Mouse (Mus musculus): ENCODE measurements around the gene Slc38a6.
A peak's percentile ranks its signal among the peaks of the same experiment; 100 is the strongest.

Gene Slc38a6

DNA sequence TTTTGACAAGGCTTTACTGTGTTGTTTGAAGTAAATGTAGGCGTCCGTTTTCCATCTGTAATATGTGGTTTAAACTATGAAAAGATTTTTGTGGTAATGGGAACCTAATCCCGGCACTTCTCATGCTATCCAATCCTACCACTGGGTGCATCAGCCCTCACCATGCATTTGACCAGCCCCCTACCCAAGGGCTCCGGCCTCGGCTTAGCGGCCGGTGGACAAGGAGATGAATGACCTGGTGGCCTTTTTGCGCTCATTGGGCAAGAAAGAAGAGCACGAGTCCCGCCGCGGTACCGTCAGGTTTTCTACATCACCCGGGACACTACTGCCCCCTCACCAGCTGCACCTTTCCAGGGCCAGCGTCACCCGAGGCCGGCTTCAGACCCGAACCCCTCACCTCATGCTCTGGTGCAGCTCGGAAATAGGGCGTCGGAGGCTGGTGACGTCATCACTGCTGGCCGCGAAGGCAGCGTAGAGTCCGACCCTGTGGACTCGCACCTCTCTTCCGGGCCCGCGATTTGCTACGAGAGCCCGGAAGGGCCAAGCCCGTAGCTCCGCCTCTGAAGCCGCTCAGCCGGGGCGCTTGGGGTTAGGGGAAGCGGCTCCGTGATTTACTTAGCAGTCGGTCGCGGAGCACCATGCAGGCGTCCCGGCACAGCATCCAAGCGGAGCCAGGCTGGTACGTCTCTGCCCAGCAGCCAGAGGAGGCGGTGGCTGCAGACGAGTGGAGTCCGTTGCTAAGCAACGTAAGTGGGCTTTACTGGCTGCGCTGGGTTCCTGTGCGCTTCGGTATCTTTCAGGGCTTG, at the start of gene Slc38a6, which contains the start of gene Trmt5:
Slc38a6 (plus strand) TSS at position 493 of the 806 bp plus-strand sequence.
Trmt5 (minus strand) TSS at position 424 of the 806 bp plus-strand sequence.
- DNase-seq = peak; percentile 94 to 96

DNA sequence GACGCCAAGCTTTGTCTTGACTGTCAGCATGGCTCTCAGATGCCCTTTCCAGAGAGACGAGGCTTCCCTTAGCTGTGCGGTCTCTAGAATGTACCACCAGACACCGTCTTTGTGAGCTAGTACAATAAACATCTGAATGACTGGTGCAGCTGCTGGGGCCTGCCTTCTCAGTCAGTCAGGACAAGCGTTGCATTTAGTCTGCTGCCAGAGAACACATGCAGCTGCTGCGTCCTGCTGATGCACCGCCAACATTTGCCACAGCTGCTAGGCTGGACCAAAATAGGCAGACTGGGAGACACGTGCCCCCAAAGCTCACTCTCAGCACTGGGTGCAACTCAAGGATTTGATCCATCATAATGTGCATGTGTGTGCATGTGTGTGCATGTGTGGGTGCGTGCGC, 44.6 kb upstream of the Slc38a6 start:
- DNase-seq = no peak

DNA sequence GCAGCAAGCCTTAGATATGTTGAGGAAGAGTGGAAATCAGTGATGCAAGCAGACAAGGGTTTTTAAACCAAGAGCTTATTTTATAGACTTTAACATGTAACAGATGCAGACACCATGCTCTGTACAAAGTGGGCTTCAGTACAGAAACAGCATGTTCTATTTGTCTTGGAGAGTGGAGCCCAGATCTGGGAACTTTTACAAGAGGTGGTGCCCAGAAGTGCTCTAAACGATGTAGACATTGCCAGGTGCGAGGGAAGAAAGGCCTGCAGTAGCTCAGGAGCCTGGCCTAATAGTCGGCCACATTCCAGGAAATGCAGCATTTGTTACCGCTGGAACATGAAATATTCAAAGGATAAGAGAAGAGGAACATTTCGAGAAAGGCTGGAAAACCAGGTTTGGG, 40.9 kb upstream of the Slc38a6 start:
- DNase-seq = no peak

DNA sequence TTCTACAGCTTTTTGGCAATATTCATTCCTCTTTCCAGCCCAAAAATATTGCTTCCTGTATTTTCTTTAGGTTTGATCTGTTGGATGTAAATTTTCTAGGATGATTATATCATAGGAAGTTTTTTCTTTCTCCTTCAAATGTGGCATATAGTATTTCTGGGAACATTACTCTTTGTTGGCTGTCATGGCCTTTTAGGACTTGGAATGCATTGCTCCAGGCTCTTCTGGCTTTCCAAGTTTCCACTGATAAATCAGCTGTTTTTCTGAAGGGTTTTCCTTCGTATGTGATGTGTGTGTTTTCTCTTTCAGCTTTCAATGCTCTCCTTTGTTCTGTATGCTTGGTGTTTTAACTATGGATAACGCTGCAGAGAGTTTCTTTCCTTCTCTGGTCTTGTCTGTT, 31.6 kb upstream of the Slc38a6 start:
- no peak for DNase-seq

DNA sequence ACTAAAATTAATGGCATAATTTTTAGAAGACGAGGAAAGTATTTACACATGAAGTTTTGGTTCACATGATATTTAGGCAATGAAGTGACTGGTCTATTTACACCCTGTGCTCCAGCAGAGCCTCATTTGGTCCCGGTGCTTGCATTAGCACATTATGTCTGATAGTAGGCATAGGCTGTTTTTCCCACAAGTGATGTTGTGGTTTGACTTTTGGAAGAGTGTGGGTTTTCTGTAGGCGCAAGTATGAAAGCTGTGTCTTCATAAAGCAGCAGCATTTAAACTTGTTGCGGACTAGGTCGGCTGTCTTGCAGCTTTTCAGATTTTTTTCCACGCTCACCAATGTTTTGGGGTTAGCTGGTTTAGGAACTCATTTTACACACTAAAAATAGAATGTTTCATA, 27.3 kb upstream of the Slc38a6 start:
- DNase-seq = no peak

DNA sequence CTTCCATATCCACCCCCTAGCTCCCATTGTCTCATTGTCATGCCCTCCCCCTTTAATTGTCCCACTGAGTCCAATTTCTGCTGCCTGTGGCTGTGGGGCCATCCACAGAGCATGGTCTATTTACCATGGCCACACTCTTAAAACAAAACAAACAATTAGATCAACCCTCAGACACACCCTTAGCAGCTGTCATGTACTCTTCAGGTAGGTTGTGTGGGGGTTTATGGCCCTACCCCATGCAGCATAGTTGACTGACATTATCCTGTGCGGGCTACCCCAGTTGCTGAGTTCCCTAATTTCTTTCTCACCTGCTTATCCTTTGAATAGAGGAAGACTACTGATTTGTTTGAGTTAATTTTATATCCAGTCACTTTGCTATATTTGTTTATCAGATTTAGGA, 26.2 kb upstream of the Slc38a6 start:
- DNase-seq = no peak

DNA sequence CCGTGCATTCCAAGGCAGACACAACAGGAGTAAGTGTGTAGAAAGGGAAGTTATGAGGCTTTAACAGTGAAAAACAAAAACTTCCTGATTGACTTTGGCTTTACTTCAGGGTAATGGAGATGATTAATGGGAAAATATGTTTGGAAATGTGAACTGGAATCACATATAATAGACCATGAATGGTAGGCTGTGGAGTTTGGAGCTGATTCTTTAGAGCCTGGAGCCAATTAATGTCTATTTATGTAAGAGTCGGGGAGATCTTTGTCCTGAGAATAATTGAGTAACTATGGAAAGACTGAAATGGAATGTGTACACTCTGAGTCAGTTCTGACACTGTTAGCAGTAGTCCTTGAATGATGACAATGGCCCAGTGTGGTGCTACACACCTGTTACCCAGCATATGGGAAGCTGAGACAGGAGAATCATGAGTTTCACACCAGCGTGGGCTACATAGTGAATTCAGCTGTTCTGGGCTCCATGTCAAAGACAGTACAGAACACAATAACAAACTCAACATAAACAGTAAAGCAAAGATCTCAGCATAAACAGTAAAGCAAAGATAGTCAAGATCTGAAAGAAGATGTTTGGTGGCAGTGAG, 21.1 kb upstream of the Slc38a6 start:
- no peak for DNase-seq

DNA sequence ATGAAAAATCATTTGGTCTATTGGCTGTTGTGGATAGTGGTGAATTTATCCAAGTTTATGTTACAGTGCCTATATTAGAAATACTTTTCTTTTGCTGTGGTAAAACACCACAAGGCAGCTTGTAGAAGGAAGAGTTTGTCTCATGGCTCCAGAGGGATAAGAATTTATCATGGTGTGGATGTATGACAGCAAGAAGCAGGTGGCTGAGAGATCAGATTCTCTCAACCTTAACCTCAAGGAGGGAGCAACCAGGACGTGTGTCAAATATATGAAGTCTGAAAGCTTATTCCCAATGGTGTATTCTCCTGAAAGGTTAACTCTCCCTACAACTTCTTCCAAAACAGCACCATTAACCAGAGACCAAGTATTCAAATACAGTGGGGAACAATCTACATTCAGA, 20.0 kb upstream of the Slc38a6 start:
- DNase-seq = no peak

DNA sequence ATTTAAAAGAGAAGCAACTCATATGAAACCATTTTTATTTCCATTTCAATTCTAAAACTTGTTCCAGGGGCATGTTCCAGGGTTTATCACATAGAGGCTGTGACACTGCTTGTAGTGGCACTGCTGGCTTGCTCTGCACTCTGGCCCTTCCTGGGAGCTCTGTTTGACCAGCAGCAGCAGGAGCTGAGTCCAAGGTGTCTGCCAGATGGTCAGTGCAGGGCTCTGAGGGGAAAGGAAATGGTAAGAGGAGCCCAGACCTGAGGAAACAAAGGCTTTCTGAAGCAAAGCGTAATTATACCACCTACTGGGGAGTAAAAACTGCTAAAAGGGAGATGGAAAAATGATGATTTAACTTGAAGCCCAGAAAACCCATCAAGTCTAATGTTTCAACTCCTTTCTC, 18.1 kb upstream of the Slc38a6 start:
- no peak for DNase-seq

DNA sequence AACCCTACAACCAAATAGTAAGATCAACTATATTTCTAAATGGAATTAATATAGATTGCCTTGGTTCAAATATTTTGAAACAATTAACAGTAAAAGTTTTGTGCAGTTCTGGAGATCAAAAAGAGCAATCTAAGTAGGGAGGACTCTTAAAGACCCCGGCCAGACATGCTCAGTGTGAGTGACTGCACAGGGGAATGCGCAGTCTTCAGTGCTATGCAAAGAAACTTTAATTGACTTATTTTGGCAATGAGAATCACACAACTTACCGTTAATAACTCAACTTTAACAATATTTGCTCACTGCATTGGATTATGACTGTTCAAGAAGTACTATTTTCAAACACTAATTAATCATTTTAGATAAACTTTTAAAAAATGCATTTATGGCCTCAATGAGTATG, 17.0 kb upstream of the Slc38a6 start:
- no peak for DNase-seq

DNA sequence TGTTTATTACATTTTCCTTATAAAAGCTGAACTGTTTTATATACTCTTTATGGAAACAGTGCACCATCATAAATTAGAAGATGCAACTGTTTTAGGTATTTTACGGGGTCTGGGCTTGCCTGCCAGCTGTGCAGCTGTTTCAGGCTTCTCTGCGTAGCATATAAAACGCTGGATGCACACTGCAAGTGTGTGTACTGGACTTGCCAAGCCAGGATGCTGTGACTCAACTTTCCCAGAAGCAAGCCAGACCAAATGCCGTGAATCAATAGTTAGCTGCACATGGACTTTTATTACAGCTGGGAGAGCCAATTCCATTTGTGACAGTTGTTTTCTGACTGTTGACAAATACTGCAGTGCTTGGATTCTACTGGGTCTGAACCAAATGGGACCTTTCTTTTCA, 16.6 kb upstream of the Slc38a6 start:
- peak; percentile 57 to 60 for DNase-seq

DNA sequence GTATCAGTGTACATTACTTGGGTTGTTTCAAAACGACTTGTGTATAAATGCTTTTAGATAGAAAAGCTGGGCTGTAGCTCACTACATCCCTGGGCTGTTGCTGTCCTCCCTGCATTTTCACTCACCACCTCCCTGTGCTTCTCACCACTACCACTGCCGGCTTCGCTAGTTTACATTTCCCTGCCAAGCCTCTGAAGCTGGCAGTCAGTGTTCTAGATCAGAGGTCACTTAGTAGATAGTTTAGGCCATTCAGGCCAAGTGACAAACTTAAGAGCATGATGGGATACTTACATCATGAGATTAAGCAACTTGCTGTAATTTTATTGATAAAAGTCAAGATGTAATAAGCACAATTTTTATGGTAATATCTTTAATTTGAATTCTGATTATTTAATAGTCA, 11.7 kb upstream of the Slc38a6 start:
- no peak for DNase-seq

DNA sequence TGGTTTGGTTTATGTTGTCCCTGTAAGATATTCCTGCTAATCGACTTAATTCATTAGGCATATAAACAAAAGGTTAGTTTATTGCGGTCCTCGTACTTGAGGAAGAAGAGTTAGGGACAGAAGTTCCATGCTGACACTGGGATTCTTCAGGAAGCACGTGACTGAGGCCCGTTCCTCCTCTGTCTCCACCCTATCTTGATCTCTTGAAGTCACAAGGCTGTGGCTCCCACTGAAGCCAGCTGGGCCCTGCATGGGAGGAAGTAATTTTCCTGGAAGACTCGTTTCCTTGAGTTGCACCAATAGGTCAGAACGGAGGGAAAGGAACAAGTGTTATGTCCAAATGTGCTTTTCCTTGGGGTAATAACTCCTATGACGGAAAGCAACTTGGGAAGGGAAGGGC, 1.0 kb downstream of the Slc38a6 start:
- peak in 1 of 2 experiments; percentile 51 for DNase-seq

DNA sequence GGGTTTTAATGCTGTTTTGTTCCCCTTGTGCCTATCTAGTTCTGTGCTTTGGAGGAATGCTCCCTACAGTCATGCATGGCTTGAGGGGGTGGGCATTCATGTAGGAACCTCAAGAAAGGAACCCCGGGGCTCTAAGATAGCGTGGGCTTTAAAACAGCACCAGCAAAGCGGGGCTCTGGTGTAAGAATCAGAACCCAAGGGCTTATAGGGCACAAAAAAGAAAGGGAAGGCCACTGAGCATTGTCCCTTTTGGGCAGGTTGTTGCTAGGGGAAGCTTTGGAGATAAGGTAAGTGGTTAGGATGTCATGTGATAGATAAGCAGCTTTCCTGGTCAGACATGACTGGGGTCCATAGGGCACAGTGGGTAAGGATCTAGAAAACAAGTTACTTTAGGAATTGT, 2.0 kb downstream of the Slc38a6 start:
- DNase-seq = no peak

DNA sequence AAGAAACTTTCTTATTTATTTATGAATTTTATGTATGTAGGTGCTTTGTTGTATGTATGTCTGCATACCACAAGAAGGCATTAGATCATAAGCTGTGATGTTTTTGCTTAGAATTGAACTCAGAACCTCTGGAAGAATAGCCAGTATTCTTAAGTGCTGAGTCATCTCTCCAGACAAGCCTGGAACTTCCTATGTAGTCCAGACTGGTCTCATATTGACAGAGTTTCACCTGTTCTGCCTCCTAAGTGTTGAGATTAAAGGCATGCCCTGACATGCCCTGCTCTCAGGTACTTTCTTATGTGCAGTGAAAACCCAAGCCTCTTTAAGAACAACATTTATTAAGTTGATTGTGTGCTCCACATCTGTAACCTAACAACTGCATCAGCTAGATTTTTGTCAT, 8.3 kb downstream of the Slc38a6 start:
- no peak for DNase-seq

DNA sequence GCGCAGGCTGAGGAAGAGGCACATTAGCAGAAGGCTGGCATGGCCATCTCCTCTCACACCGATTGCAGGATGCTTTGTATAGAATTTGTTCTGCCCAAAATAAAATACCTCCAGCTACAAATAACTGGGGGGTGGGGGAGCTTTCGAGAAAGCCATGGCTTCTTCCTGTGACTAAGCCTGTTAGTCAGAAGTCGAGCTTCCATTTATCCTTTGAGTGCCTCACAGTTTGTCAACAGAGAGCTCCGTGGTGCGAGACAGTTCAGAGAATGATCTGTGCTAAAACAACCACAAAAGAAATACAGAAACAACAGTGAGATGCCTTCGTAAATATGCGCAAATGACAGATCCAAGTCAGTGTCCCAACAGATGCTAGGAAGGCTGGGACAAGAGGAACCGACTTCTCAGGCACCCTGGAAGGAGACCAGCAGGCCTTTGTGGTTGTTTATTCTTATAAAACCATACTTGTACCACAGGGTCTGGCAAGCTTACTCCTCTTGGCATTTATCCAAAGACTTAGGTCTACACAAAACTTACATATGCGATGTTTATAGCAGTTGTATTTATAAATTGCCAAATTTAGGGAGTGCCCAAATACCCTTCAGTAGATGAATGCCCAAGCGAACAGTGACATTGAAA, 9.0 kb downstream of the Slc38a6 start:
- no peak for DNase-seq

DNA sequence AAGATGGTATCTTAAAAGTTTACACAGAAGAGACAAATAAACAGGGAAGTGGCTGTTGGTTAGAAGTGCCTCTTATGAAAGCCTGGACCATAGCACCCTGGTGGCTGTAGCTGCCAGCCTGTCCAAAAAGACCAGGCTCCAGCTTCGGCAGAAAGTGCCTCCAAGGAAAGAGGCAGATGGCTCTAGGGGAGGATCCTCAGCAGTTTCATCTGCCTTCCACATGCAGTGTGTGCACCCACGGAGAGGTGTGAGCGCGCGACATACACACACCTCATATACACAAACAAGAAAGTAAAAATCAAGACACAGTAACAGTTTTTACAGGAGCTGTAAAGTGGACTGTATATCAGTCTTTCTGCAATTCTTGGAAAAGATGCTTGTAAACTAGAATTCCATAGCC, 12.0 kb downstream of the Slc38a6 start:
- no peak for DNase-seq

DNA sequence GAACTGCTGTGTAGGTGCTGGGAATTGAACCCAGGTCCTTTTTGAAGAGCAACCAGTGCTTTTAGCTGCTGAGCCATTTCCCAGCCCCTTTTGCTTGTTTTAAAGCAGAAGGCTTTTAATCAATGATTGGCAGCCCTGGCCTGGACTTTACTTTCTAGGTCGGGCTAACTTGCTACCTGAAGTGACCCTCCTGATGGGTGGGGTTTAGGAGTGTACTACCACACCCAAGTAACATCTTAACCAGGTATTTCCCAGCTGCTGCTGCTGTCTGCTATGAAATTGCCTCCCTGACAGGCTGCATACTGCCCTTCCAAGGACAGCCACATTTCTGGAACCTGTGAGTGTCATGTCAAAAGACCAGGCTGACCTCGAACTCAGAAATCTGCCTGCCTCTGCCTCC, 14.0 kb downstream of the Slc38a6 start:
- peak; percentile 5 to 27 for DNase-seq

DNA sequence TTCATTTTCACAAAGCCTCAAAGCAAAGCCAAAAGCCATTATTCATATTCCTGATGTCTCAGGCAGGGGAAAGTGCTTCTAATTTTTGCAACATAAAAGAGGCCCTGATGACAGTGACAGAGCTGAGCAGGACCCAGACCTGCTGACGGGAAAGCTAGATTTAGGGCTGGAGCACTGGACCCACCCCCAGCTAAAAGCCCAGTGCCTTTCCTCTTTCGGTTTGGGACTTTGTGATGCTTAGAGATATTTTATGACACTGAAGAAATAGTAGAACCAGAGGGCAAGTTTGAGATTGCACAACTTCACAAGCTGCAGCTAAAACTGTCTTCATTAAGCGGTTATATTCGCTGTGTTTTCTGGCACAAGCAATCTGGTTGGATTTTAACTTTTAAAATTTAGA, 18.1 kb downstream of the Slc38a6 start:
- DNase-seq = peak in 1 of 2 experiments; percentile 40

DNA sequence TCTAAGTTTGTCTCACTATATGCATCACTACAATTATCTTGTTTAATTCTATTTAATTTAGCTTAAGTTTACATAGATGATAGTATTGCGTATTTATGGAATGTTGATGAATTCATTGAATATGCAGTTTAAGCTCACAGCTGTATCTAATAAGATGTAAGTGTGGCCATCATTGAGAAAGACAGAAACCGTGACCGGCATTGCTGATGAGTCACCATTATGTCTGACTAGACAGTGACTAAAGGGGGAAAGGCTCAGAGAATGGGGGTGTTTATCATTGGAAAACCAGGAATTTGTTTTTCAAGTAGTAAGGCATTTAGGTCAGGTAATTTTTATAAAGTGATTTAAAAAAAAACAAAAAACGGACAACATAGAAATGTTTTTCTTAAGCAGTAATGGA, 21.2 kb downstream of the Slc38a6 start:
- no peak for DNase-seq

DNA sequence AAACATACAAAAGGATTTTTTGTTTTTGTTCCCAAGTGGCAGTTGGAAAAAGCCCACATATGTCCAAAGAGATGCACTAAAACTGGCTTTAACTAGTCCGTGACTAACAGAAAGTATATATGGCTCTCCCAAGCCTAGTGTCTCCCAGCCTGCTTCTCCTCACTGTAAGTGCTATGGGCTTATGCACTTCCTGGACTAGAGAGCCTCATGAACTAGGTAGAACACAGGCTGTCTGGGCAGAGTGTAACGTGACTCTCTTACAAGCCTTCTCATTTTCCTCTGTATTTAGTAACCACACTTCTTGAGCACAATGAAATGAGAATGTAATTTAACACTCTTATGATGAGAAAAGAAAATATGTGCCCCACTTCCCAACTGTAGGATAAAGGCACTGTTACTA, 22.1 kb downstream of the Slc38a6 start:
- DNase-seq = no peak

DNA sequence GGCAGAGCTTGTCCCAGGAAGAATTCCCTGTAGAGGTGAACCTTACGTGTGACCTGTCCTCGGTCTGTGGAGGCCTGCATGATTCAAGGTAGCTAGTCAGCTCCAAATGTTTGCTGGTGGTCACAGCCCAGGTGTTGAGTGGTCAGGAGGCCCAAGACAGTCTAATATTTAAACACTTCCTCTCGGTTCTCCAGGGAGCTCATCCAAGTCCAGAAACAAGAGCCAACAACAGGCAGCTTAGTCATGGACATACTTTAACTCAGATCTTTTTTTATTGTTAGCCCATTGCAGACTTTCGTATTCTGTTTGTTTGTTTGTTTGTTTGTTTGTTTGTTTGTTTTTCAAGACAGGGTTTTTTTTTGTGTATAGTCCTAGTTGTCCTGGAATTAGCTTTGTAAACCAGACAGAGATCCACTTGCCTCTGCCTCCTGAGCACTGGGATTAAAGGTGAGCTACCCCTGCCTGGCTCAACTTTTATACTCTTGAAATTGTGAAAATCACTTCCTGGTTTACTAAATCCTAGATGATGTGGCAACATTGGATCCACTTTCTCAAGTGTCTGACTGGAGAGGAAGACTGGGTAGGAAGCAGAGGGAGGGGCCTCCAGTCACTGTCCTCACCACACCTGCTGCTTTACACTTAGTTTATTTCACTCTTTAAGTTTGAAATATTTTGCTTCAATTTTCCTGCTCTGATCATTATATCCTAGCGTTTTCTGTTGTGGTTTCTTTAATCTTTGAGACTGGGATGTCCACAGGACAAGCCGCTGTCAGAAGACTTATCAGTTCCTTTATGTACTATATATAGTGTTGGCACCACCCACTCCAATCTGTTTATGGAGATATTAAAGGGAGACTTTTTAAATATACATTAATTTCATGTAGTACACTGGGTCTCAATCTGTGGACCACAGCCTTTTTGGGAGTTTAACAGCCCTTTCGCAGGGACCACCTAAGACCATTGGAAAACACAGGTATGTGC, 31.4 kb downstream of the Slc38a6 start:
- no peak for DNase-seq

DNA sequence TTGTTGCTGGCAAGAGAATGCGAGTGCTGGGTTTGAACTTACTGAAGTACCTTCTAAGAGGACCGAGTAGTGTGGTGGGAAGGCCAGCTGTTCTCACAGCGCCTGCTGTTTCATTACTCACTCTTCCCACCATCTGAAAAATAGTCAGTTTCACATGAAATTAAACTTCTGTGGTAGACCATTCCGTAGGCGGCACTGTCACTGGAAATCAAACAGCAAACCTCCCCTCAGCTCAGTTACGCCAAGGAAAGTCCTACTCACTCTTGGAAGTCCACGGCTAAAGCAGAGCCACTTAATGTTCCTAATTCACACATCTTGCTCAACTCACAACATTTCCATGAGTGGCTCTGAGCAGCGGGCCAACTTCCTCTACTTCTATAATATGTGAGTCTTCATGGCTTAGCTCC, 37.6 kb downstream of the Slc38a6 start:
- DNase-seq = no peak

Measured in kidney, postnatal 4 days (tissue).